Mouse (Mus musculus) testis, adult 2 months (tissue): ENCODE results near the gene Cldn34b2. TPM values are rescaled to one million over a fixed set of nuclear protein-coding genes. Genes with fewer than 3 reads are reported as not detected.
"Not testable (repeated sequence)": the region's sequence is repeated elsewhere in the genome, so short reads cannot be mapped to it uniquely, and the experiment has no call there.

Source experiments
- H3K27ac ChIP-seq: fragments of 200-500 bp; 2 replicates; pipeline ENCODE4 v1.5.1; 2012; ENCODE audit warnings: low read depth, low read length; ENCODE audit not compliant: control insufficient read depth, insufficient read depth
- H3K27me3 ChIP-seq: fragments of 200-500 bp; 2 replicates; pipeline ENCODE4 v1.6.1; 2012; ENCODE audit warnings: mild to moderate bottlenecking, low read length, moderate library complexity; ENCODE audit not compliant: control insufficient read depth, insufficient read depth
- H3K36me3 ChIP-seq: fragments of 200-500 bp; 2 replicates; pipeline ENCODE4 v1.6.1; 2012; ENCODE audit warnings: mild to moderate bottlenecking, low read length; ENCODE audit not compliant: control insufficient read depth, insufficient read depth
- H3K4me1 ChIP-seq: fragments of 200-500 bp; 2 replicates; pipeline ENCODE4 v1.6.1; 2012; ENCODE audit warnings: low read length; ENCODE audit not compliant: control insufficient read depth, insufficient read depth
- H3K4me3 ChIP-seq: fragments of 200-500 bp; 2 replicates; pipeline ENCODE4 v1.5.1; 2012; ENCODE audit warnings: low read depth, mild to moderate bottlenecking, low read length, moderate library complexity, mixed read lengths; ENCODE audit not compliant: control insufficient read depth
- CTCF ChIP-seq: fragments of 200-500 bp; IDR thresholded peaks from 2 replicates; pipeline ENCODE4 v1.5.1; 2012; ENCODE audit warnings: low read depth, mild to moderate bottlenecking, inconsistent platforms, low read length, moderate library complexity; ENCODE audit not compliant: control insufficient read depth, insufficient read depth, insufficient replicate concordance
- POLR2A ChIP-seq: fragments of 200-500 bp; IDR thresholded peaks from 2 replicates; pipeline ENCODE4 v1.6.1; 2012; ENCODE audit warnings: low read depth, mild to moderate bottlenecking, inconsistent platforms, low read length, moderate library complexity; ENCODE audit not compliant: control insufficient read depth
- polyA plus RNA-seq: library from polyadenylated mRNA; depleted of rRNA; stranded (reverse); fragments of >200 nt; gene quantifications from 2 replicates; pipeline ENCODE4 v1.2.3, GENCODE M21; 2012; rRNA removed

The Cldn34b2 gene
- 14.5 and 24.1 TPM in 2 replicates for polyA plus RNA-seq

GRCm38 (mm10) chrX:155128312-155128711, at the start of gene Cldn34b2:
TSS of gene Cldn34b2 (minus strand) at chrX:155128412.
- not testable (repeated sequence) for H3K36me3 ChIP-seq, H3K27me3 ChIP-seq, H3K27ac ChIP-seq, H3K4me3 ChIP-seq, H3K4me1 ChIP-seq

DNA sequence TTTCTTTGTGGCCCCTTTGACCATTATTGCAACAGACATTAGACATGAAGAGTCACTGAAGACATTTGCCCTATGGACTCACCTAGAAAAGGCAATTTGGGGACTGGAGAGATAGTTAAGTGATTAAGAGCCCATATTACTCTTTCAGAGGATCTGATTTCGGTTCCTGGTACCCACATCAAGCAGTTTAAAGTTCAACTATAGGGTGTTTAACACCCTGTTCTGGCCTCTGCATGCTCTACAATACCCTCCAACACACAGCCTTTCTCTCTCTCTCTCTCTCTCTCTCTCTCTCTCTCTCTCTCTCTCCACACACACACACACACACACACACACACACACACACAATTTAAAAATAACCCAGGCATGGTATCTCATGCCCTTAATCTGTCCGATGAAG, 49.4 kb upstream of the Cldn34b2 start:
- no peak for TF ChIP-seq CTCF
- no peak for TF ChIP-seq POLR2A
- Histone ChIP-seq H3K36me3 (no peaks in the 10 kb centered on the region), H3K27ac (no peak overlapping the region), H3K4me3 (no peak overlapping the region), H3K4me1 (no peaks in the 10 kb centered on the region), H3K27me3 (no peaks in the 10 kb centered on the region)

DNA sequence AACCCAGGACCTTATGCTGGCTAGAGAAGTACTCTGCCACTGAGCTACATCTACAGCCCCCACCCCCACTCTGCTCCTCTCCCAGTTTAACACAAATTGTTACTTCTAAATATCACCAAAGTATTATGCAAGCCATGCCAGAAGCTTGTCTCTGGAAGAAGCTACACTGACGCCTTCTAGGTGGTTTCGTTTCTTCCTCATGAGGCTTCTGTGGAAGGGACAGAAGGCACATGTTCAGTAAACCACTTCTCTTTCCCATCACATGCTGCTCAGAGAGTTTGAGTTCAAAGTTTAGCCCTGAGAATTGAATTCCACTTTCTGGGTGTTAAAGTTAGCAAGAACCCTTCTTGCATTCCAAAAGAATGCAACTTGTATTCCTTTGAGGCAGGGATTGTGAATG, 49.0 kb upstream of the Cldn34b2 start:
- TF ChIP-seq POLR2A, result no peak
- TF ChIP-seq CTCF, result no peak
- Histone ChIP-seq H3K4me1 (no peaks in the 10 kb centered on the region), H3K27me3 (no peaks in the 10 kb centered on the region), H3K27ac (no peak overlapping the region), H3K4me3 (no peak overlapping the region), H3K36me3 (no peaks in the 10 kb centered on the region)

DNA sequence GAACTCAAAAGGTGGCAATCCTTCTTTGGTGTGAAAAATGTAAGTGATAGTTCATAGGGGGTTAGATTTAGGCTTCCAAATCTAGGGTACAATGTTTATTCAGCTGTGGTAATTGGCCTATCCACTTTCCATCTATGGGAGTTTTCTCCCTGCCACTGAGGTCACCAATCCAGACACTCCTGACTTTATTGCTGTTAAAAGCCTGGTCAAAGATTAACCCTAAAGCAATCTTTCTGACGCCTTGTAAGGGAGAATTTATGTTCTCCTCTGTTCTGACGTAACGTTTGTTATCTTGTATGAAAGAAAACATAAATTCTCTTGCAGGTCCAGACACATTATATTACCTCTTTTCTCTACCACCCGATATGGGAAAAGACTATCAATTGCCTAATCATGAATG, 47.4 kb upstream of the Cldn34b2 start:
- H3K36me3 ChIP-seq, result no peaks in the 10 kb centered on the region
- no peak overlapping the region for H3K27ac ChIP-seq
- H3K4me1 ChIP-seq, result no peaks in the 10 kb centered on the region
- H3K4me3 ChIP-seq, result no peak overlapping the region
- no peaks in the 10 kb centered on the region for H3K27me3 ChIP-seq
- TF ChIP-seq CTCF, result no peak
- no peak for TF ChIP-seq POLR2A

GRCm38 (mm10) chrX:155172310-155172709, 44.1 kb upstream of the Cldn34b2 start:
- no peak for TF ChIP-seq POLR2A
- TF ChIP-seq CTCF, result no peak
- no peaks in the 10 kb centered on the region for H3K27me3 ChIP-seq

GRCm38 (mm10) chrX:155171754-155172153, 43.5 kb upstream of the Cldn34b2 start:
- Histone ChIP-seq H3K27me3 (no peaks in the 10 kb centered on the region), H3K27ac (no peak overlapping the region), H3K4me1 (no peaks in the 10 kb centered on the region), H3K36me3 (no peaks in the 10 kb centered on the region), H3K4me3 (no peak overlapping the region)
- TF ChIP-seq CTCF (no peak), POLR2A (no peak)

More at GRCm38 (mm10) chrX:155172310-155172709, 44.1 kb upstream of the Cldn34b2 start:
- H3K36me3 ChIP-seq, result no peaks in the 10 kb centered on the region
- no peak overlapping the region for H3K4me3 ChIP-seq
- no peaks in the 10 kb centered on the region for H3K4me1 ChIP-seq
- H3K27ac ChIP-seq, result no peak overlapping the region

DNA sequence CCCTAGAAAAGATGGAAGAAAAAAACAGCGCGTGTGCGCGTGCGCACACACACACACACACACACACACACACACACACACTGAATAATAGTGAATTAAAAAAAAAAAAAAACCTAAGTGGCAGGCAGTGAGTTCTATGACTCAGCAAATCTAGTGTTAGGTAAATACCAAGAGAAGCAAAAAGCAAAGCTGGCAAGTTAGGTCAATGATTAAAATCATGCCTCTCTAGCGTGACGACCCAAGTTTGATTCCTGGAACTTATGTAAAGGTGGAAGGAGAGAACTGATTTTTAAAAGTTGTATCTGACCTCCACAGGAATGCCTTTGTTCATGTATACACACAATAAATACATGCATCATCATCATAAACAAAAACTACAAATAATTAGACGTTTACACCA, 41.7 kb upstream of the Cldn34b2 start:
- Histone ChIP-seq H3K27me3 (no peaks in the 10 kb centered on the region), H3K4me1 (no peaks in the 10 kb centered on the region), H3K4me3 (no peak overlapping the region), H3K27ac (no peak overlapping the region), H3K36me3 (no peaks in the 10 kb centered on the region)
- no peak for TF ChIP-seq POLR2A
- no peak for TF ChIP-seq CTCF

GRCm38 (mm10) chrX:155167667-155168066, 39.5 kb upstream of the Cldn34b2 start:
- H3K4me1 ChIP-seq, result no peaks in the 10 kb centered on the region
- H3K27ac ChIP-seq, result no peak overlapping the region
- no peaks in the 10 kb centered on the region for H3K27me3 ChIP-seq
- no peak for TF ChIP-seq POLR2A
- no peak for TF ChIP-seq CTCF
- no peak overlapping the region for H3K4me3 ChIP-seq
- no peaks in the 10 kb centered on the region for H3K36me3 ChIP-seq
